Mouse (Mus musculus): ENCODE data around the gene Ahnak.
"Not testable (repeated sequence)": the region's sequence is repeated elsewhere in the genome, so short reads cannot be mapped to it uniquely, and the experiment has no call there.

The Ahnak gene

GRCm38 (mm10) chr19:9097441-9097840, 108.4 kb downstream of the Ahnak start:
- DNase-seq (ENCODE audit: low spot score in 2 of 2) = no peak

GRCm38 (mm10) chr19:9099751-9100150, 110.7 kb downstream of the Ahnak start:
- no peak for DNase-seq (ENCODE audit: low spot score in 2 of 2)

- no peak for DNase-seq (ENCODE audit: low spot score in 2 of 2)
These were observed 111.4 kb downstream of the Ahnak start for GRCm38 (mm10) chr19:9100297-9101061.

GRCm38 (mm10) chr19:9101062-9101457, 112.0 kb downstream of the Ahnak start:
- DNase-seq (ENCODE audit: low spot score in 2 of 2) = no peak

GRCm38 (mm10) chr19:9103986-9104385, 114.9 kb downstream of the Ahnak start:
- no peak for DNase-seq (ENCODE audit: low spot score in 2 of 2)

GRCm38 (mm10) chr19:9105101-9105685, 116.1 kb downstream of the Ahnak start:
- no peak for DNase-seq (ENCODE audit: low spot score in 2 of 2)

- DNase-seq (ENCODE audit: low spot score in 2 of 2) = no peak
These were observed 117.0 kb downstream of the Ahnak start for GRCm38 (mm10) chr19:9106096-9106495.

- DNase-seq (ENCODE audit: low spot score in 2 of 2) = no peak
These were observed 117.8 kb downstream of the Ahnak start for GRCm38 (mm10) chr19:9106751-9107378.

- DNase-seq (ENCODE audit: low spot score in 2 of 2) = no peak
These were observed 118.3 kb downstream of the Ahnak start for GRCm38 (mm10) chr19:9107379-9107755.

GRCm38 (mm10) chr19:9108536-9108935, 119.5 kb downstream of the Ahnak start:
- no peak for DNase-seq (ENCODE audit: low spot score in 2 of 2)

- DNase-seq (ENCODE audit: low spot score in 2 of 2) = no peak
These were observed 121.2 kb downstream of the Ahnak start for GRCm38 (mm10) chr19:9110182-9110869.

GRCm38 (mm10) chr19:9112043-9112442, 123.0 kb downstream of the Ahnak start:
- DNase-seq (ENCODE audit: low spot score in 2 of 2) = no peak

GRCm38 (mm10) chr19:9116268-9116667, 127.2 kb downstream of the Ahnak start:
- DNase-seq (ENCODE audit: low spot score in 2 of 2) = no peak

- DNase-seq (ENCODE audit: low spot score in 2 of 2) = no peak
These were observed 128.2 kb downstream of the Ahnak start for GRCm38 (mm10) chr19:9117275-9117674.

GRCm38 (mm10) chr19:9119655-9120425, 130.8 kb downstream of the Ahnak start:
- DNase-seq (ENCODE audit: low spot score in 2 of 2) = no peak

- DNase-seq (ENCODE audit: low spot score in 2 of 2) = no peak
These were observed 133.3 kb downstream of the Ahnak start for GRCm38 (mm10) chr19:9122390-9122789.

GRCm38 (mm10) chr19:9123986-9124385, 134.9 kb downstream of the Ahnak start:
- DNase-seq (ENCODE audit: low spot score in 2 of 2) = not testable (repeated sequence)
